In the genomic region with DNA sequence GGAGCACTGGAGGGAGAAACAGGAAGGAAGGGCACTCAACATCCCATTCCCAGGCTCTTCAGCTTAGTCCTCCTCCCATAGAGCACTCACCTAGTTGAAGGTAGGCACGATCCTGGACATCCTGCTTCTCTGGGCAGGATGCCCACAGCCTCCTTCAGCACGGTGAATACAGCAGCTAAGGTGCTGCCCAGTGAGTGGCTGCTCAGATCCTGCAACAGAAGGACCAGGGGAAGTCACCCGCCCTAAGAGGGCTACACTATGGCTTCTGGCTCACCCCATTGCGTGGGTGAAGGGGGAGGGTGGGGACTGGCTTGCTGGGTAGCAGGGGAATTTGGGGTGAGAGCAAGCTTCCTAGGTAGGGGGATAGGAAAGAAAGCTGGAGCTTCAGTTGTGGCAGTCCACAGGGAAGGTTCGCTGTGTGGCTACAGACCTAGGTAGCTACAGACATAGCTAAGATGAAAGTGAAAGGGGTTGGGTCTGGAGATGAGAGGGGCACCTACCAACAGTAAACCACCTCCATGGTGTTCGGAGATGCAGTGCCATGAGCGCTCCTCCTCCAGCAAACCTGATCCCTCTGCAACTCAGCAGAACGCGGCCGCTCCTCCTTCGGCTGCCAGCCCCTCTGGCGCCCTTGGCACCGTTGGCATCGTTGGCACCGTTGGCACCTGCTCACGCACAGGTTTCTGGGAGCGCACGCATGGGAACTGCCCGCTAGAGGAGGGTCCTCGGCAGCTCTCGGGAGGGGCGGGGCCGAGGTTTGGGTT, we compare ENCODE assay signal across 10 mouse cellular contexts. TPM values are rescaled to one million over a fixed set of nuclear protein-coding genes. Genes with fewer than 3 reads are reported as not detected.
A peak's percentile ranks its signal among the peaks of the same experiment; 100 is the strongest.
DNase-seq lines count a peak whose midpoint lies in the region; ATAC-seq and TF ChIP-seq lines count a peak whose summit lies in the region.
"Had no signal": no experiment of that assay in that cellular context is flagged by ENCODE, and none has a peak within 500 bp of the region (broad histone marks: within the 10 kb centered on the region; RNA-seq: fewer than 3 reads in every experiment).

No protein-coding gene starts in this region.

- TF ChIP-seq CTCF in midbrain, postnatal 0 days (IDR thresholded peaks at IDR 0.05): no peak

- no peak overlapping the region for H3K4me3 ChIP-seq in forebrain, embryonic 15.5 days
- no peak overlapping the region for H3K4me3 ChIP-seq in forebrain, embryonic 13.5 days
- no peak overlapping the region for H3K4me3 ChIP-seq in midbrain, postnatal 0 days (ENCODE audit: low read depth, low read length)
- no peak overlapping the region for H3K4me3 ChIP-seq in midbrain, embryonic 14.5 days (replicated peaks; ENCODE audit: low read depth, low read length)
- H3K4me3 ChIP-seq: embryonic facial prominence, embryonic 15.5 days had no signal

- WGBS in forebrain, embryonic 15.5 days: 49% methylated on average over 23 of the region's 23 CpGs
- 60% methylated on average over 23 of the region's 23 CpGs for WGBS in forebrain, embryonic 13.5 days
- 69% methylated on average over 23 of the region's 23 CpGs for WGBS in midbrain, postnatal 0 days
- WGBS in midbrain, embryonic 14.5 days: 61% methylated on average over 23 of the region's 23 CpGs

- H3K4me2 ChIP-seq in forebrain, embryonic 15.5 days (replicated peaks): no peak overlapping the region; the same call in 1 of the 2 replicates
- no peak overlapping the region; the same call in 1 of the 2 replicates for H3K4me2 ChIP-seq in forebrain, embryonic 13.5 days
- H3K4me2 ChIP-seq in midbrain, postnatal 0 days (ENCODE audit: low read depth, low read length, poor library complexity, severe bottlenecking): no peak overlapping the region
- no peak overlapping the region for H3K4me2 ChIP-seq in midbrain, embryonic 14.5 days (ENCODE audit: low read length)
- H3K4me2 ChIP-seq: embryonic facial prominence, embryonic 15.5 days; hindbrain, embryonic 14.5 days had no signal

- H3K27me3 ChIP-seq in forebrain, embryonic 15.5 days: no peaks in the 10 kb centered on the region
- 0 out of 2 replicates have a peak, but pooled peaks cover 7% of the 10 kb centered on the region for H3K27me3 ChIP-seq in forebrain, embryonic 13.5 days
- H3K27me3 ChIP-seq in midbrain, postnatal 0 days (ENCODE audit: insufficient read depth, low read length): no peaks in the 10 kb centered on the region
- no peaks in the 10 kb centered on the region for H3K27me3 ChIP-seq in midbrain, embryonic 14.5 days (ENCODE audit: control insufficient read depth, insufficient read depth, low read length)

- H3K9me3 ChIP-seq in forebrain, embryonic 15.5 days: no peaks in the 10 kb centered on the region
- H3K9me3 ChIP-seq in forebrain, embryonic 13.5 days (replicated peaks): no peaks in the 10 kb centered on the region
- H3K9me3 ChIP-seq in midbrain, postnatal 0 days (ENCODE audit: low read length): no peaks in the 10 kb centered on the region
- no peaks in the 10 kb centered on the region for H3K9me3 ChIP-seq in midbrain, embryonic 14.5 days (ENCODE audit: control insufficient read depth, low read length)
- H3K9me3 ChIP-seq: embryonic facial prominence, embryonic 15.5 days had no signal

- H3K9ac ChIP-seq in forebrain, embryonic 15.5 days (replicated peaks): no peak overlapping the region
- no peak overlapping the region for H3K9ac ChIP-seq in forebrain, embryonic 13.5 days
- no peak overlapping the region for H3K9ac ChIP-seq in midbrain, postnatal 0 days (replicated peaks; ENCODE audit: low read length, poor library complexity, severe bottlenecking)
- no peak overlapping the region for H3K9ac ChIP-seq in midbrain, embryonic 14.5 days (replicated peaks; ENCODE audit: low read length)
- H3K9ac ChIP-seq: embryonic facial prominence, embryonic 15.5 days; hindbrain, embryonic 14.5 days had no signal

- 0 out of 2 replicates have a peak, but pooled peaks have one; percentile 11 for ATAC-seq in forebrain, embryonic 15.5 days (replicated peaks)
- no peak for ATAC-seq in forebrain, embryonic 13.5 days
- ATAC-seq in midbrain, postnatal 0 days (ENCODE audit: low FRiP score): no peak
- no peak; the same call in 1 of the 2 replicates for ATAC-seq in midbrain, embryonic 14.5 days (ENCODE audit: low FRiP score, low TSS enrichment)
- peak; percentile 22; the same call in 1 of the 2 replicates for ATAC-seq in neutrophil, adult 5-6 weeks (ENCODE audit: extremely low read depth, insufficient number of reproducible peaks, low FRiP score, poor library complexity, severe bottlenecking)

- peak; percentile 12 for DNase-seq in midbrain, postnatal 0 days (ENCODE audit: low spot score)
- no peak for DNase-seq in midbrain, embryonic 14.5 days
- DNase-seq in gastrocnemius, adult 8-10 months (ENCODE audit: low spot score in 2 of 2): peak; percentile 72 to 83
- no peak for DNase-seq in kidney, postnatal 14 days
- DNase-seq in right cerebral cortex, postnatal 14 days: no peak

- no peaks in the 10 kb centered on the region for H3K36me3 ChIP-seq in forebrain, embryonic 15.5 days
- H3K36me3 ChIP-seq in forebrain, embryonic 13.5 days (ENCODE audit: poor library complexity, severe bottlenecking): peaks cover 5% of the 10 kb centered on the region
- H3K36me3 ChIP-seq in midbrain, postnatal 0 days (ENCODE audit: insufficient read depth, low read length): no peaks in the 10 kb centered on the region
- no peaks in the 10 kb centered on the region for H3K36me3 ChIP-seq in midbrain, embryonic 14.5 days (ENCODE audit: control insufficient read depth, insufficient read depth, low read length)
- H3K36me3 ChIP-seq: embryonic facial prominence, embryonic 15.5 days had no signal

- H3K27ac ChIP-seq in forebrain, embryonic 15.5 days (replicated peaks): no peak overlapping the region
- no peak overlapping the region for H3K27ac ChIP-seq in forebrain, embryonic 13.5 days
- no peak overlapping the region for H3K27ac ChIP-seq in midbrain, postnatal 0 days (ENCODE audit: low read depth, low read length)
- no peak overlapping the region for H3K27ac ChIP-seq in midbrain, embryonic 14.5 days (replicated peaks; ENCODE audit: low read depth, low read length)
- H3K27ac ChIP-seq: embryonic facial prominence, embryonic 15.5 days; hindbrain, embryonic 14.5 days had no signal

- H3K4me1 ChIP-seq in forebrain, embryonic 15.5 days: no peaks in the 10 kb centered on the region
- peaks cover 4% of the 10 kb centered on the region; the same call in 1 of the 2 replicates for H3K4me1 ChIP-seq in forebrain, embryonic 13.5 days
- H3K4me1 ChIP-seq in midbrain, postnatal 0 days (ENCODE audit: insufficient read depth, low read length): no peaks in the 10 kb centered on the region
- no peaks in the 10 kb centered on the region for H3K4me1 ChIP-seq in midbrain, embryonic 14.5 days (ENCODE audit: control insufficient read depth, insufficient read depth, low read length)

RNA-seq across cellular contexts. Expression of gene Ilkap, which starts 7.0 kb away (rescaled TPM):
- 167 and 177 TPM in 2 replicates for polyA plus RNA-seq in forebrain, embryonic 15.5 days (2015; fragmentation: Nextera tagmentation; extraction: Ambion mirVana)
- 162 and 181 TPM in 2 replicates for polyA plus RNA-seq in forebrain, embryonic 13.5 days (2015; fragmentation: Nextera tagmentation; extraction: Ambion mirVana)
- total RNA-seq in midbrain, postnatal 0 days (2014; rRNA removed): 58.5 and 97.5 TPM in 2 replicates
- 114 and 116 TPM in 2 replicates for polyA plus RNA-seq in midbrain, postnatal 0 days (2015; fragmentation: Nextera tagmentation; extraction: Ambion mirVana)
- polyA plus RNA-seq in midbrain, embryonic 14.5 days (2014; fragmentation: Nextera tagmentation; extraction: Ambion mirVana): 132 and 141 TPM in 2 replicates
- total RNA-seq in gastrocnemius, adult 8-10 months (2022): 10 to 100 TPM; 31.2 to 40.1 (median 34.0) TPM
- 140 and 154 TPM in 2 replicates for total RNA-seq in neutrophil, adult 5-6 weeks (2017)

RNA-seq across cellular contexts. Expression of gene Hes6, which starts 8.2 kb away (rescaled TPM):
- 260 and 267 TPM in 2 replicates for polyA plus RNA-seq in forebrain, embryonic 15.5 days (2015; fragmentation: Nextera tagmentation; extraction: Ambion mirVana)
- 314 and 322 TPM in 2 replicates for polyA plus RNA-seq in forebrain, embryonic 13.5 days (2015; fragmentation: Nextera tagmentation; extraction: Ambion mirVana)
- total RNA-seq in midbrain, postnatal 0 days (2014; rRNA removed): 105 and 119 TPM in 2 replicates
- 111 and 113 TPM in 2 replicates for polyA plus RNA-seq in midbrain, postnatal 0 days (2015; fragmentation: Nextera tagmentation; extraction: Ambion mirVana)
- polyA plus RNA-seq in midbrain, embryonic 14.5 days (2014; fragmentation: Nextera tagmentation; extraction: Ambion mirVana): 187 and 214 TPM in 2 replicates
- 1 to 10 TPM; 6.9 to 9.2 (median 7.2) TPM for total RNA-seq in gastrocnemius, adult 8-10 months (2022)
- 19.1 and 25.7 TPM in 2 replicates for total RNA-seq in neutrophil, adult 5-6 weeks (2017)

RNA-seq across cellular contexts. Expression of gene Erfe, which starts 39.4 kb away (rescaled TPM):
- polyA plus RNA-seq in forebrain, embryonic 15.5 days (2015; fragmentation: Nextera tagmentation; extraction: Ambion mirVana): 0.20 TPM in 2 replicates
- polyA plus RNA-seq in forebrain, embryonic 13.5 days (2015; fragmentation: Nextera tagmentation; extraction: Ambion mirVana): 0.54 and 0.67 TPM in 2 replicates
- 0.11 TPM in 1 of 2 replicates, not detected in the other for total RNA-seq in midbrain, postnatal 0 days (2014; rRNA removed)
- polyA plus RNA-seq in midbrain, postnatal 0 days (2015; fragmentation: Nextera tagmentation; extraction: Ambion mirVana): 0.31 and 0.45 TPM in 2 replicates
- polyA plus RNA-seq in midbrain, embryonic 14.5 days (2014; fragmentation: Nextera tagmentation; extraction: Ambion mirVana): 0.17 and 0.42 TPM in 2 replicates
- total RNA-seq in gastrocnemius, adult 8-10 months (2022): 1 to 10 TPM in 1 of 4 experiments, under 1 TPM in 2, not detected in 1; 0.32 to 2.1 (median 0.63) TPM
- total RNA-seq in neutrophil, adult 5-6 weeks (2017): not detected in 2 replicates

RNA-seq across cellular contexts. Expression of gene Per2, which starts 53.5 kb away (rescaled TPM):
- 4.5 and 5.4 TPM in 2 replicates for polyA plus RNA-seq in forebrain, embryonic 15.5 days (2015; fragmentation: Nextera tagmentation; extraction: Ambion mirVana)
- polyA plus RNA-seq in forebrain, embryonic 13.5 days (2015; fragmentation: Nextera tagmentation; extraction: Ambion mirVana): 2.6 and 3.8 TPM in 2 replicates
- 10.5 and 11.3 TPM in 2 replicates for total RNA-seq in midbrain, postnatal 0 days (2014; rRNA removed)
- 3.3 and 3.8 TPM in 2 replicates for polyA plus RNA-seq in midbrain, postnatal 0 days (2015; fragmentation: Nextera tagmentation; extraction: Ambion mirVana)
- 3.0 and 6.8 TPM in 2 replicates for polyA plus RNA-seq in midbrain, embryonic 14.5 days (2014; fragmentation: Nextera tagmentation; extraction: Ambion mirVana)
- 10 to 100 TPM in 1 of 4 experiments, 1 to 10 TPM in 3; 7.0 to 15.0 (median 8.8) TPM for total RNA-seq in gastrocnemius, adult 8-10 months (2022)
- total RNA-seq in neutrophil, adult 5-6 weeks (2017): 6.5 and 15.8 TPM in 2 replicates

RNA-seq across cellular contexts. Expression of gene Klhl30, which starts 54.8 kb away (rescaled TPM):
- polyA plus RNA-seq in forebrain, embryonic 15.5 days (2015; fragmentation: Nextera tagmentation; extraction: Ambion mirVana): 0.08 TPM in 1 of 2 replicates, not detected in the other
- 0.05 TPM in 1 of 2 replicates, not detected in the other for polyA plus RNA-seq in forebrain, embryonic 13.5 days (2015; fragmentation: Nextera tagmentation; extraction: Ambion mirVana)
- 0.09 and 0.16 TPM in 2 replicates for total RNA-seq in midbrain, postnatal 0 days (2014; rRNA removed)
- polyA plus RNA-seq in midbrain, postnatal 0 days (2015; fragmentation: Nextera tagmentation; extraction: Ambion mirVana): 0.10 TPM in 1 of 2 replicates, not detected in the other
- not detected in 2 replicates for polyA plus RNA-seq in midbrain, embryonic 14.5 days (2014; fragmentation: Nextera tagmentation; extraction: Ambion mirVana)
- 10 to 100 TPM; 56.3 to 72.6 (median 60.8) TPM for total RNA-seq in gastrocnemius, adult 8-10 months (2022)
- total RNA-seq in neutrophil, adult 5-6 weeks (2017): 0.12 TPM in 1 of 2 replicates, not detected in the other

Comparison
In these comparisons a context has a peak if more than half of its experiments do, and no peak if none do; other contexts are left out.
1. ATAC-seq: peak in forebrain, embryonic 15.5 days (single experiment) and neutrophil, adult 5-6 weeks (single experiment); none in forebrain, embryonic 13.5 days (single experiment), midbrain, postnatal 0 days (single experiment) and midbrain, embryonic 14.5 days (single experiment).
2. DNase-seq: peak in midbrain, postnatal 0 days (single experiment) and gastrocnemius, adult 8-10 months (2 of 2); none in midbrain, embryonic 14.5 days (single experiment), kidney, postnatal 14 days (single experiment) and right cerebral cortex, postnatal 14 days (single experiment).